Mouse (Mus musculus) lung, adult 2 months (tissue): ENCODE measurements around the gene Atp6v0e. TPM values are rescaled to one million over a fixed set of nuclear protein-coding genes. Genes with fewer than 3 reads are reported as not detected.

Source experiments
- DNase-seq: peaks from one replicate; pipeline ENCODE4 v3.0.0; 2022
- H3K4me1 ChIP-seq: fragments of 200-500 bp; 2 replicates; pipeline ENCODE4 v1.6.1; 2011; ENCODE audit warnings: low read length; ENCODE audit not compliant: control insufficient read depth, insufficient read depth
- H3K4me3 ChIP-seq: fragments of 200-500 bp; replicated peaks from 2 replicates; pipeline ENCODE3; 2011; ENCODE audit warnings: low read depth, mild to moderate bottlenecking, control low read depth, low read length; ENCODE audit errors: extremely low read depth
- CTCF ChIP-seq: fragments of 200-500 bp; IDR thresholded peaks from 2 replicates; pipeline ENCODE4 v1.5.1; 2011; ENCODE audit warnings: mild to moderate bottlenecking, low read length, control low read depth; ENCODE audit not compliant: insufficient read depth
- POLR2A ChIP-seq: fragments of 200-500 bp; IDR thresholded peaks from 2 replicates; pipeline ENCODE4 v1.6.1; 2011; ENCODE audit warnings: low read depth, mild to moderate bottlenecking, control low read depth, low read length, borderline replicate concordance; ENCODE audit errors: extremely low read depth
- WGBS: fragments of 180-500 bp; shearing (Covaris S2); methylation state at CpG from one replicate; pipeline ENCODE4 v1.1.7; 2018; 5-methylcytosine and 5-hydroxymethylcytosine counted together
- polyA plus RNA-seq: library from polyadenylated mRNA; depleted of rRNA; stranded (reverse); fragments of >200 nt; gene quantifications from 2 replicates; pipeline ENCODE4 v1.2.3, GENCODE M21; 2012

Gene Atp6v0e
- polyA plus RNA-seq, 1 experiment: 219 TPM

DNA sequence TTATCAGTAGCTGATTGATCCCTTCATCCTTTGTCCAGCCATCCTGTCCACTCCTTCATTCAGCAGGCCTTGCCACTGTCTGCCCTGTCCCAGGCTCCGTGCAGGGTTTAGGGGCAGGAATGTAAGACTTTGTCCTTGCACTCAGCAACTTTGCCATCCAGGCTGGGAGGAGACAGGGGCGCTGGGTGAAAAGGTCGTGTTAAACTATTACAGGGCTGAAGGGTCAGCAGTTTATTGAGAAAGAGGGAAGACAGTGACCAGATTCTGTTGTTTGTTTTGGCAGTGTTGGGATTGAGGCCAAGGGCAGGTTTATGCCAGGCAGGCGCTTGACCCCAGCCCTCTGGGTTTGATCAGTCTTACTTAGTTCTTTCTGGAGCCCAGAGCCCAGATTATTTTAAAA lies 25.2 kb upstream of the Atp6v0e start:
- DNase-seq: no peak
- peaks cover 2% of the 10 kb centered on the region; the same call in 1 of the 2 replicates for H3K4me1 ChIP-seq
- TF ChIP-seq CTCF (no peak), POLR2A (no peak)
- 53% methylated on average over 4 of the region's 4 CpGs for WGBS
- no peak overlapping the region for H3K4me3 ChIP-seq

GRCm38 (mm10) chr17:26638655-26639054 lies 24.4 kb upstream of the Atp6v0e start:
- H3K4me1 ChIP-seq: peaks cover 2% of the 10 kb centered on the region; the same call in 1 of the 2 replicates
- TF ChIP-seq POLR2A: no peak
- peak; percentile 98 for TF ChIP-seq CTCF
- 5% methylated on average over 7 of the region's 7 CpGs for WGBS

DNA sequence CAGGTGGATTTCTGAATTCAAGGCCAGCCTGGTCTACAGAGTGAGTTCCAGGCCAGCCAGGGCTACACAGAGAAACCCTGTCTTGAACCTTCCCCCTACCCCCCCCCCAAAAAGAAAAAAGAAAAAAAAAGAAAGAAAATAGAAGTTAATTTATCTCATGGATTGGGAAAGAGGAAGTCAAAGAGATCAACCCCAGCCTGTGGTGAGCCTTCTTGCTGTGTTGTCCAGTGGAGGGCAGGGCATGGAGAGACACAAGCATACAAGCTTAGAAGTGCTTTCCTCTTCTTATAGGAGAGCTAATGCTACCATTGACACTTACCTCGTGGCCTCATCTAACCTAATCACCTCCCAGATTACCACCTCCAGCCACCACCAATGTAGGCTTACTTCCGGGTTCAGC lies 23.2 kb upstream of the Atp6v0e start:
- 79% methylated on average over 2 of the region's 2 CpGs for WGBS
- Histone ChIP-seq H3K4me1 (peaks cover 2% of the 10 kb centered on the region; the same call in 1 of the 2 replicates), H3K4me3 (no peak overlapping the region)
- DNase-seq: no peak
- no peak for TF ChIP-seq POLR2A

More at GRCm38 (mm10) chr17:26638655-26639054, 24.4 kb upstream of the Atp6v0e start:
- no peak overlapping the region for H3K4me3 ChIP-seq
- peak; percentile 84 for DNase-seq

GRCm38 (mm10) chr17:26640286-26640740 lies 22.7 kb upstream of the Atp6v0e start:
- TF ChIP-seq CTCF (no peak), POLR2A (no peak)
- WGBS: 81% methylated on average over 3 of the region's 3 CpGs
- peaks cover 2% of the 10 kb centered on the region; the same call in 1 of the 2 replicates for H3K4me1 ChIP-seq
- DNase-seq: no peak
- no peak overlapping the region for H3K4me3 ChIP-seq

GRCm38 (mm10) chr17:26643456-26643855 lies 19.6 kb upstream of the Atp6v0e start:
- 97% methylated on average over 8 of the region's 8 CpGs for WGBS
- TF ChIP-seq CTCF (no peak), POLR2A (no peak)
- DNase-seq: no peak
- Histone ChIP-seq H3K4me3 (no peak overlapping the region), H3K4me1 (peaks cover 8% of the 10 kb centered on the region; the same call in 1 of the 2 replicates)

DNA sequence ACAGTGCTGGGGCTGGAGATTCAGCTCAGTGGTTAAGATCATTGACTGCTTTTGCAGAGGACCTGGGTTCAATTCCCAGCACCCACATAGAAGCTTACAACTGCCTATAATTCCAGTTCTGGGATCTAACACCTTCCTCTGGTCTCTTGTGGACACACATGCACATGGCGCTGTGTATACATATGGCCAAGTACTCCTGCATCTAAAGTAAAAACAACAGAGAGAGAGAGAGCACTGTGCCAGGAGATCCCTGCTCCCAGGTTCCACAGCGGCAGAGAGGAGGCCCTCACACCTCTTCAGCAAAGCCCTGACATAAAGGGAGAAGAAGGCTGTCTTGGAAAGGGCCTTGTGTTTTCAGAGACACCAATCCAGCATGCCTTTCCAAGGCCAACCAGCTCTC lies 19.0 kb upstream of the Atp6v0e start:
- WGBS: 98% methylated on average over 2 of the region's 2 CpGs
- no peak overlapping the region for H3K4me3 ChIP-seq
- DNase-seq: no peak
- H3K4me1 ChIP-seq: peaks cover 6% of the 10 kb centered on the region; the same call in 1 of the 2 replicates
- no peak for TF ChIP-seq POLR2A
- no peak for TF ChIP-seq CTCF

DNA sequence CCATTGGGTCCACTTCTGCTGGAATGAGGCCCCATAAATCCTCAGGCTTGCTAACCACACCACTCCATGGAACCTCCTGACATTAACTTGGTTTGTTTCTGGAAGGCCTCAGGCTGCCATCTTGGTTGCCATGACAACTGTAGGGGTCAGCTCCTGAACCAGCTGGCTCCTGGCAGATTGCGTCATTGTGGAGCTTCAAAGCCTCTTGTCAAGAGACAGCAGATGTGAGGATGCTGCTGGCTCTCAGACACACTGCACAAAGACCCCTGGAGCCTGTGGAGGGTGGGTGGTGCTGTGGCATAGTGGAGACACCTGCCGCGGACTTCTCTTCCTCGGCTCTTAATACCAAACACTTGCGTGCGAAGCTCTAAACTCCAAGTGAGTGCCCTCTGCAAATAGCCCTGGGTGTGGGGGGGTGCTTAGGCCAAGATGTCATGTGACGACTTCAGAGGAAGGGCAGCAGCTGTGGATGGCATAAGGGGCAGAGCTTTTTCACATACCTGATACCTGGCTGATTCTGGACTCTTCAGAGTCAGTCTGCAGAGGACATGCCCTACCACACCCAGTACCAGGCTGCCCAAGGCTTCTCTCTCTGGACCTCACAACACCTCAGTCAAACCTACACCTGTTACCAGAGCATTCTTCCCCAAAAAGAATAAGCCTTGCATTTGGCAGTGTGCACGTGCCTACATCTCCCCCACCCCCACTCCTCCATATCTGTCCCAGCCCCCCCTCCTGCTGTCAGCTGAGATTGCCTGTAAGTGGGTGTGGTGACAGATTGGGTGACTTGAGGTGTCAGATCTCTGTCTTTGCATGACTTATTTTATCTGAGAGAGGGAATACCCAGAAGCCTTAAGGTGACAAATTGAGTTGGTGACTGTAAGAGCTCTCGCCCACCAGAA lies 18.3 kb upstream of the Atp6v0e start:
- no peak for TF ChIP-seq POLR2A
- TF ChIP-seq CTCF: no peak
- Histone ChIP-seq H3K4me1 (peaks cover 6% of the 10 kb centered on the region; the same call in 1 of the 2 replicates), H3K4me3 (no peak overlapping the region)
- WGBS: 76% methylated on average over 9 of the region's 9 CpGs
- DNase-seq: no peak

DNA sequence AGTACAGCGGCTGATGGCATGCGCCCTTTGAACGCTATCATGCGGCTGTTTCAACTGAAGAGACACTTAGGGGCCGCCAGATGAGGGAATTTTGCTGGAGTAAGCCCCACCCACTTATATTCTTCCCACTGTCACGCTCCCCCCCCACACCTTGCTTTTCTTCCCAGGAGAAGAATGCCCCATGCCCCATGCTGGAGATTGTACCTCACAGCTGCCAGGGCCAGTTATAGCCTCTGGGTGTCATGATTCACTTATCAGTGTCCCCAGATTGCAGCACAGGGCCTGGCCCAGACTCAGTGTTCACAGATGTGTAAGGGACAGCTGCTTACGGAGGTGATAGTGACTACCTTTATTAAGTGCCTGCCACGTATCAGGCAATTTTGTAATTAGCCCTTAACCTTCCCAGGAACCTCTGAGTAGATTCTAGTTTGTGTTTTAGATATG lies 17.6 kb upstream of the Atp6v0e start:
- TF ChIP-seq CTCF (no peak), POLR2A (no peak)
- Histone ChIP-seq H3K4me1 (peaks cover 6% of the 10 kb centered on the region; the same call in 1 of the 2 replicates), H3K4me3 (no peak overlapping the region)
- no peak for DNase-seq
- 84% methylated on average over 8 of the region's 8 CpGs for WGBS

DNA sequence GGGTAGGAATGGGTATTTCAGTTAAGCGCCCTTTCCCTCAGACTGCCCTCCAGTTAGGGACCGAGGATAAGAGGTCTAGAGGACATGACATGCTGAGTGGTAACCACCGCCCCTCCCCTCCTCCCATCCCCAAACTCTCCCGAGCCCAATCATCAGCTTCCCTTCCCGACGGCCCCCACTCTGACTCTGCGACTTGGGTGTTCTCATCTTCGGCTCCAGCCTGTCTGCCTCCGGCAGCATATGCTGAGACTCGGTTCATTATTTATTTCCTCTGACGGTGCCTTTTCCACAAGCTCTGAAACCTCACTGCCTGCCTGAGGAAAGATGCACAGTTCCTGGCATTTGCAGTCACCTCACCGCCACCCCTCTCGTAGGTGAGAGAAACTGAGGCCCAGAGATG lies 15.7 kb upstream of the Atp6v0e start:
- H3K4me1 ChIP-seq: peaks cover 6% of the 10 kb centered on the region; the same call in 1 of the 2 replicates
- no peak overlapping the region for H3K4me3 ChIP-seq
- DNase-seq: no peak
- WGBS: 38% methylated on average over 13 of the region's 13 CpGs
- TF ChIP-seq POLR2A (no peak), CTCF (no peak)

- DNase-seq: no peak
- Histone ChIP-seq H3K4me1 (peaks cover 6% of the 10 kb centered on the region; the same call in 1 of the 2 replicates), H3K4me3 (no peak overlapping the region)
- TF ChIP-seq POLR2A: no peak
- TF ChIP-seq CTCF: peak; percentile 36; the same call in 1 of the 2 replicates
- 85% methylated on average over 4 of the region's 4 CpGs for WGBS
Measured at GRCm38 (mm10) chr17:26649565-26649964, 13.5 kb upstream of the Atp6v0e start.
